Mouse (Mus musculus): ENCODE measurements at regions not wholly inside any gene's neighbourhood (a gene's known extent, or its start where the extent isn't known, plus 50 kb on each side); places are given as distances from the start of the nearest gene placed in this dataset.

- TF ChIP-seq CTCF (IDR thresholded peaks at IDR 0.05; ENCODE audit: insufficient read depth, low read length), result no peak
- no peak for TF ChIP-seq POLR2A (IDR thresholded peaks at IDR 0.05; ENCODE audit: borderline replicate concordance, extremely low read depth, low read depth, low read length)
Observed at GRCm38 (mm10) chr2:159438961-159439360, 644.4 kb downstream of the Dhx35 start.
